Mouse (Mus musculus) embryonic facial prominence, embryonic 14.5 days (tissue): Measurements from ENCODE around the gene Prox1. TPM values are rescaled to one million over a fixed set of nuclear protein-coding genes. Genes with fewer than 3 reads are reported as not detected.

Source experiments
- ATAC-seq: fragments of 200-750 bp; cut with Nextera tagmentation; 2 replicates; pipeline ENCODE4 v1.8.0; 2017; ENCODE audit warnings: low read depth, moderate number of reproducible peaks, moderate TSS enrichment
- DNase-seq: peaks from one replicate; pipeline ENCODE4 v3.0.0-alpha.2; 2015; ENCODE audit warnings: low spot score
- H3K27ac ChIP-seq: fragments of 300-500 bp; sonication (generic); replicated peaks from 2 replicates; pipeline ENCODE4 v1.5.1; 2014; ENCODE audit warnings: low read depth, mild to moderate bottlenecking, low read length, moderate library complexity
- H3K27me3 ChIP-seq: fragments of 300-500 bp; sonication (generic); replicated peaks from 2 replicates; pipeline ENCODE4 v1.6.1; 2014; ENCODE audit warnings: low read length; ENCODE audit not compliant: control insufficient read depth, insufficient read depth
- H3K36me3 ChIP-seq: fragments of 300-500 bp; sonication (generic); 2 replicates; pipeline ENCODE4 v1.6.1; 2014; ENCODE audit warnings: low read length, mixed read lengths; ENCODE audit not compliant: control insufficient read depth, insufficient read depth
- H3K4me1 ChIP-seq: fragments of 300-500 bp; sonication (generic); 2 replicates; pipeline ENCODE4 v1.6.1; 2014; ENCODE audit warnings: antibody characterized with exemption, low read length; ENCODE audit not compliant: control insufficient read depth, insufficient read depth
- H3K4me2 ChIP-seq: fragments of 300-500 bp; sonication (generic); 2 replicates; pipeline ENCODE4 v1.6.1; 2014; ENCODE audit warnings: low read depth, mild to moderate bottlenecking, low read length, moderate library complexity, mixed read lengths
- H3K4me3 ChIP-seq: fragments of 300-500 bp; sonication (generic); 2 replicates; pipeline ENCODE4 v1.5.1; 2014; ENCODE audit warnings: low read depth, mild to moderate bottlenecking, low read length
- H3K9ac ChIP-seq: fragments of 300-500 bp; sonication (generic); 2 replicates; pipeline ENCODE4 v1.6.1; 2014; ENCODE audit warnings: low read depth, mild to moderate bottlenecking, low read length, moderate library complexity, mixed read lengths
- H3K9me3 ChIP-seq: fragments of 300-500 bp; sonication (generic); 2 replicates; pipeline ENCODE4 v1.6.1; 2016; ENCODE audit warnings: low read length; ENCODE audit not compliant: control insufficient read depth
- whole genome bisulfite sequencing: fragments of 180-500 bp; shearing (Covaris S2); extraction: QIAGEN DNeasy Blood & Tissue Kit; methylation state at CpG from one replicate; pipeline ENCODE4 v1.1.7; 2014; 5-methylcytosine and 5-hydroxymethylcytosine counted together
- polyA plus RNA-seq: library from polyadenylated mRNA; unstranded; fragments of >200 nt; fragmentation: Nextera tagmentation; extraction: Ambion mirVana; gene quantifications from 2 replicates; pipeline ENCODE4 v1.2.1, GENCODE M21; 2014

The Prox1 gene
- polyA plus RNA-seq, 1 experiment from 2014 or later = 4.3 TPM

GRCm38 (mm10) chr1:190106674-190107420, 63.7 kb downstream of the Prox1 start:
- Histone ChIP-seq H3K36me3 (no peaks in the 10 kb centered on the region), H3K9ac (no peak overlapping the region), H3K4me1 (no peaks in the 10 kb centered on the region), H3K9me3 (peaks cover 5% of the 10 kb centered on the region; the same call in 1 of the 2 replicates), H3K27me3 (no peaks in the 10 kb centered on the region), H3K27ac (no peak overlapping the region), H3K4me3 (no peak overlapping the region), H3K4me2 (no peak overlapping the region)
- ATAC-seq (no peak), DNase-seq (no peak)
- 56% methylated on average over 16 of the region's 16 CpGs for WGBS

GRCm38 (mm10) chr1:190106060-190106459, 64.5 kb downstream of the Prox1 start:
- Histone ChIP-seq H3K36me3 (no peaks in the 10 kb centered on the region), H3K4me3 (no peak overlapping the region), H3K9me3 (peaks cover 5% of the 10 kb centered on the region; the same call in 1 of the 2 replicates), H3K9ac (no peak overlapping the region), H3K27me3 (no peaks in the 10 kb centered on the region), H3K27ac (no peak overlapping the region), H3K4me1 (no peaks in the 10 kb centered on the region), H3K4me2 (no peak overlapping the region)
- ATAC-seq (no peak), DNase-seq (peak; percentile 51)
- 68% methylated on average over 5 of the region's 5 CpGs for WGBS

GRCm38 (mm10) chr1:190093326-190093725, 77.2 kb downstream of the Prox1 start:
- Histone ChIP-seq H3K36me3 (no peaks in the 10 kb centered on the region), H3K4me1 (no peaks in the 10 kb centered on the region), H3K27ac (no peak overlapping the region), H3K27me3 (no peaks in the 10 kb centered on the region), H3K4me3 (no peak overlapping the region), H3K9me3 (no peaks in the 10 kb centered on the region), H3K4me2 (no peak overlapping the region), H3K9ac (no peak overlapping the region)
- DNase-seq (no peak), ATAC-seq (no peak)
- 79% methylated on average over 9 of the region's 9 CpGs for WGBS

GRCm38 (mm10) chr1:190092076-190092475, 78.4 kb downstream of the Prox1 start:
- H3K9ac ChIP-seq = no peak overlapping the region
- H3K27me3 ChIP-seq = no peaks in the 10 kb centered on the region
- H3K9me3 ChIP-seq = no peaks in the 10 kb centered on the region
- H3K36me3 ChIP-seq = no peaks in the 10 kb centered on the region
- H3K27ac ChIP-seq = no peak overlapping the region
- 77% methylated on average over 7 of the region's 7 CpGs for WGBS
- no peak for DNase-seq
- no peak overlapping the region for H3K4me2 ChIP-seq
- H3K4me3 ChIP-seq = no peak overlapping the region
- no peak for ATAC-seq
- no peaks in the 10 kb centered on the region for H3K4me1 ChIP-seq

GRCm38 (mm10) chr1:190088929-190089328, 81.6 kb downstream of the Prox1 start:
- H3K4me1 ChIP-seq = no peaks in the 10 kb centered on the region
- DNase-seq = no peak

GRCm38 (mm10) chr1:190085703-190086102, 84.8 kb downstream of the Prox1 start:
- no peak overlapping the region for H3K27ac ChIP-seq
- H3K27me3 ChIP-seq = no peaks in the 10 kb centered on the region
- DNase-seq (no peak), ATAC-seq (no peak)
- no peak overlapping the region for H3K9ac ChIP-seq
- WGBS = 77% methylated on average over 7 of the region's 7 CpGs
- no peak overlapping the region for H3K4me3 ChIP-seq
- H3K4me2 ChIP-seq = no peak overlapping the region
- no peaks in the 10 kb centered on the region for H3K9me3 ChIP-seq
- no peaks in the 10 kb centered on the region for H3K4me1 ChIP-seq
- H3K36me3 ChIP-seq = no peaks in the 10 kb centered on the region

More at GRCm38 (mm10) chr1:190088929-190089328, 81.6 kb downstream of the Prox1 start:
- Histone ChIP-seq H3K9me3 (no peaks in the 10 kb centered on the region), H3K4me3 (no peak overlapping the region), H3K36me3 (no peaks in the 10 kb centered on the region), H3K27ac (no peak overlapping the region), H3K4me2 (no peak overlapping the region), H3K9ac (no peak overlapping the region), H3K27me3 (no peaks in the 10 kb centered on the region)
- no peak for ATAC-seq
- WGBS = 20% methylated on average over 2 of the region's 2 CpGs

GRCm38 (mm10) chr1:190079643-190080275, 90.8 kb downstream of the Prox1 start:
- DNase-seq (peak; percentile 74), ATAC-seq (no peak)
- H3K27me3 ChIP-seq = no peaks in the 10 kb centered on the region
- H3K27ac ChIP-seq = no peak overlapping the region
- WGBS = 72% methylated on average over 9 of the region's 10 CpGs
- H3K4me1 ChIP-seq = no peaks in the 10 kb centered on the region
- H3K9me3 ChIP-seq = no peaks in the 10 kb centered on the region
- H3K4me2 ChIP-seq = no peak overlapping the region
- no peak overlapping the region for H3K4me3 ChIP-seq
- no peak overlapping the region for H3K9ac ChIP-seq
- H3K36me3 ChIP-seq = no peaks in the 10 kb centered on the region

GRCm38 (mm10) chr1:190076601-190077000, 93.9 kb downstream of the Prox1 start:
- no peak for DNase-seq
- Histone ChIP-seq H3K4me2 (no peak overlapping the region), H3K4me3 (no peak overlapping the region), H3K27me3 (no peaks in the 10 kb centered on the region), H3K27ac (no peak overlapping the region), H3K36me3 (no peaks in the 10 kb centered on the region), H3K9me3 (no peaks in the 10 kb centered on the region), H3K4me1 (no peaks in the 10 kb centered on the region), H3K9ac (no peak overlapping the region)
- no peak for ATAC-seq
- WGBS = 77% methylated on average over 11 of the region's 11 CpGs
